Mouse (Mus musculus) lung, postnatal 0 days (tissue): ENCODE measurements around the gene Lrp2bp. TPM values are rescaled to one million over a fixed set of nuclear protein-coding genes. Genes with fewer than 3 reads are reported as not detected.
A peak's percentile ranks its signal among the peaks of the same experiment; 100 is the strongest.

ENCODE experiments used
- ATAC-seq: fragments of 200-750 bp; cut with Nextera tagmentation; 2 replicates; pipeline ENCODE4 v1.8.0; 2017; ENCODE audit warnings: moderate library complexity
- DNase-seq: peaks from one replicate; pipeline ENCODE4 v3.0.0-alpha.2; 2016; ENCODE audit warnings: low spot score
- H3K27ac ChIP-seq: fragments of 300-500 bp; sonication (generic); 2 replicates; pipeline ENCODE4 v1.5.1; 2014; ENCODE audit warnings: antibody characterized with exemption, mild to moderate bottlenecking, low read length, mixed read lengths
- H3K27me3 ChIP-seq: fragments of 300-500 bp; sonication (generic); replicated peaks from 2 replicates; pipeline ENCODE4 v1.6.1; 2014; ENCODE audit warnings: low read length, mixed read lengths; ENCODE audit not compliant: insufficient read depth
- H3K36me3 ChIP-seq: fragments of 300-500 bp; sonication (generic); 2 replicates; pipeline ENCODE4 v1.6.1; 2014; ENCODE audit warnings: low read length, mixed read lengths; ENCODE audit not compliant: insufficient read depth
- H3K4me1 ChIP-seq: fragments of 300-500 bp; sonication (generic); 2 replicates; pipeline ENCODE4 v1.6.1; 2014; ENCODE audit warnings: antibody characterized with exemption, low read depth, low read length, mixed read lengths; ENCODE audit not compliant: insufficient read depth
- H3K4me2 ChIP-seq: fragments of 300-500 bp; sonication (generic); replicated peaks from 2 replicates; pipeline ENCODE4 v1.6.1; 2014; ENCODE audit warnings: low read depth, mild to moderate bottlenecking, low read length, moderate library complexity, mixed read lengths
- H3K4me3 ChIP-seq: fragments of 300-500 bp; sonication (generic); 2 replicates; pipeline ENCODE4 v1.5.1; 2014; ENCODE audit warnings: low read depth, low read length
- H3K9ac ChIP-seq: fragments of 300-500 bp; sonication (generic); replicated peaks from 2 replicates; pipeline ENCODE4 v1.6.1; 2014; ENCODE audit warnings: low read depth, mild to moderate bottlenecking
- H3K9me3 ChIP-seq: fragments of 300-500 bp; sonication (generic); 2 replicates; pipeline ENCODE4 v1.6.1; 2016; ENCODE audit warnings: low read length, mixed read lengths
- CTCF ChIP-seq: IDR thresholded peaks from 2 replicates; pipeline ENCODE4 v1.5.1; 2016; ENCODE audit warnings: antibody characterized with exemption, mild to moderate bottlenecking
- EP300 ChIP-seq: IDR thresholded peaks from 2 replicates; pipeline ENCODE4 v1.6.1; 2016; ENCODE audit warnings: antibody characterized with exemption, mild to moderate bottlenecking, control low read depth
- WGBS: fragments of 180-500 bp; shearing (Covaris S2); extraction: QIAGEN DNeasy Blood & Tissue Kit; methylation state at CpG from one replicate; pipeline ENCODE4 v1.1.7; 2014; 5-methylcytosine and 5-hydroxymethylcytosine counted together
- polyA plus RNA-seq: library from polyadenylated mRNA; unstranded; fragments of >200 nt; fragmentation: Nextera tagmentation; extraction: Ambion mirVana; gene quantifications from 2 replicates; pipeline ENCODE4 v1.2.1, GENCODE M21; 2015

Gene Lrp2bp
- polyA plus RNA-seq, 1 experiment from 2014 or later: 0.91 TPM

DNA sequence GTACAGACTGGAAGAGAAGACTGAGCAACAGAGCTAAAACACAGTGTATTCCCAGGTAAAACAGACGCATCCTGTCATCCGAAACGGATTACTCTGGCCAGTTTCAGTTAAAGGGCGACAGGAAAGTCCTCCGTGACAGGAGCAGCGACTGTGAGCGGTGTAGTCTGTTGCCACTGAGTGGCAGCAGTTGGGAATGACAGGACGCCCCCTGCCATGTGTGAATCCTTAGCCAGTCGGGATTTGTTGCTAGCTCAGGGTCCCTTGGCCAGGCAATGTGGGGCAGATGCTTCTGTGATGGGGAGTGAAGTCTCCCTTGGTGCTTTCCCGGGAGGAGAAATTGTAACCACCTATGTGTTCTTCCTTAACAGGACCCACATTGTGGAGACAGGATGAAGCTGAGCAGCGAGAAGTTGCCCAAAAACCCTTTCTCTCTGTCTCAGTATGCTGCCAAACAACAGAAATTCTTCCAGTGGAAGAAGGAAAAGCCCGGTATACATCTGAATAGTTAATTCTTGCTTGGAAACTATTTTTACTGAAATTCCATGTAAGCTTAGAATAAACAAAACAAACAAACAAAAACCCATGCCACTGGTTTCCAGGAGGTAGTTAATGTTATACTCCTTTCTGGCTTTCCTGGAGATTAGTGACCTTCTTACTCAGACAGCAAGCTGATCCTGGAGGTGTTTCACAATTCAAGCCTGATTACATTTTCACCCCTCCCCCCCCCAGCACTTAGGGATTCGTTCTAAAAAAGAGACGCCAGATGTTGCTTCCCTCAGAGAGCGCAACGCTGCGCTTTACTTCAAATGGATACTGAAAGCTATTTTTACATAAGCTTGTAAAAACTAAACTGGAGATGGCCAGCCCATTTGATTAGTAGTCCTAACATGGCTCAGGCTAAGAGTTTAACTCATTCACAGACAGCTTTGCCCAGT lies 11.9 kb downstream of the Lrp2bp start:
- no peak overlapping the region for H3K9ac ChIP-seq

DNA sequence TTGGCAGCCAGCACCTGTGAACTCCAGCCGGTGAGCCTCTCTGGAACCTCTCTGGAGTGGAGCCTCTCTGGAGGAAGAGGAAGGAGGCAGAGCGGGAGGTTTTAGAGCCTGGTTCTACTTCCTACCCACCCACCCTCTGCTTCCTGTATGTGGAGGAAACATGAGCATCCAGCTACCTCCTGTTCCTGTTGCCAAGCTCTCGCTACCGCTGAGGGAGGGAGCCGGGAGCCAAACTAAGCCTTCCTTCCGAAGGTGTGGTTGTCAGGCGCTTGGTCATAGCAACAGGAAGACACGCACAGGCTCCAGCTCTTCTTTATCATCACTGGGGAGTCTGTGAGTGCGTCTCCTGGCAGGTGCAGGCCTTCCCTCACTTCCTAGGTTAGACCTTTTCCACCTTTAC lies 23.1 kb downstream of the Lrp2bp start:
- Histone ChIP-seq H3K27me3 (no peaks in the 10 kb centered on the region), H3K4me2 (no peak overlapping the region), H3K4me1 (no peaks in the 10 kb centered on the region), H3K27ac (no peak overlapping the region), H3K9me3 (no peaks in the 10 kb centered on the region), H3K9ac (no peak overlapping the region), H3K4me3 (no peak overlapping the region), H3K36me3 (no peaks in the 10 kb centered on the region)
- no peak; the same call in 1 of the 2 replicates for ATAC-seq
- TF ChIP-seq CTCF (no peak), EP300 (no peak)
- DNase-seq: no peak
- 75% methylated on average over 9 of the region's 9 CpGs for WGBS

More for the DNA sequence above, 11.9 kb downstream of the Lrp2bp start:
- no peaks in the 10 kb centered on the region for H3K27me3 ChIP-seq
- peak; percentile 82 for ATAC-seq
- H3K9me3 ChIP-seq: no peaks in the 10 kb centered on the region
- 0 out of 2 replicates have a peak, but pooled peaks cover 2% of the 10 kb centered on the region for H3K4me1 ChIP-seq
- TF ChIP-seq EP300 (no peak), CTCF (peak; percentile 77)
- H3K4me3 ChIP-seq: no peak overlapping the region
- H3K27ac ChIP-seq: peak overlapping the region; percentile 55
- peak; percentile 74 for DNase-seq
- WGBS: 15% methylated on average over 17 of the region's 17 CpGs
- H3K4me2 ChIP-seq: peak overlapping the region; percentile 33
- no peaks in the 10 kb centered on the region for H3K36me3 ChIP-seq

DNA sequence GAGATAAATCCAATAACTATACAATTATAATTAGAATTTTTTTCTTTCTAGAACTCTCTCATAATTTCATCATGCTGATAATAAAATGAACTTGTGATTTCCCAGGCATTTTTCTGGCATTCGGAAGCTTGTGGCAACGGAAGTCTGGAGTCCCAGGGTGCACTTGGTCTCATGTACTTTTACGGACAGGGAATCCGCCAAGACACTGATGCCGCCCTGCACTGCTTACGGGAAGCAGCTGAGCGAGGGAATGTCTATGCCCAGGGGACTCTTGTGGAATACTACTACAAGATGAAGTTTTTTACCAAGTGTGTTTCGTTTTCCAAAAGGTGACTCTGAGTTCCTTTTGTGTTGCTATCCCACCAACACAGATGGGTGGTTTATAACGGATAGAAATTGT lies 23.7 kb downstream of the Lrp2bp start:
- Histone ChIP-seq H3K9me3 (no peaks in the 10 kb centered on the region), H3K9ac (no peak overlapping the region), H3K4me2 (no peak overlapping the region), H3K27ac (no peak overlapping the region), H3K4me1 (no peaks in the 10 kb centered on the region), H3K4me3 (no peak overlapping the region), H3K27me3 (no peaks in the 10 kb centered on the region), H3K36me3 (no peaks in the 10 kb centered on the region)
- ATAC-seq: no peak
- TF ChIP-seq EP300: no peak
- TF ChIP-seq CTCF: no peak
- 91% methylated on average over 9 of the region's 9 CpGs for WGBS
- no peak for DNase-seq

DNA sequence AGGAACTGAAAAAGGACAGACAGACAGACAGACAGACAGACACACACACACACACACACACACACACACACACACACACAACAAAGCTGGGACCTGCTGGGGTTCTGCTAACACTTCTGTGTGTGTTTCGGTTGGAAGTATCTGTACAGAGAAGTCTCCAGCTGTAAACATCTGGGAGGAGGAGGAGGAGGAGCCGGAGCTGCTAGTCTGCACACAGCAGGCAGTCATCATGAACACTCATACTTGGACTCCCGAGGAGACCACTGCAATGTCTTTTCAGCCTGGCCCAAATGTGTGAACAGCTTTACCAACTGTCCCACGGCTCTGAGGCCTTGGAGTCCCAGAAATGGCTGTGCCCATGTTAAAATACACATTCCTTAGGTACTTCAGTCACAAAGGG lies 25.3 kb downstream of the Lrp2bp start:
- ATAC-seq: peak; percentile 96
- no peaks in the 10 kb centered on the region for H3K4me1 ChIP-seq

DNA sequence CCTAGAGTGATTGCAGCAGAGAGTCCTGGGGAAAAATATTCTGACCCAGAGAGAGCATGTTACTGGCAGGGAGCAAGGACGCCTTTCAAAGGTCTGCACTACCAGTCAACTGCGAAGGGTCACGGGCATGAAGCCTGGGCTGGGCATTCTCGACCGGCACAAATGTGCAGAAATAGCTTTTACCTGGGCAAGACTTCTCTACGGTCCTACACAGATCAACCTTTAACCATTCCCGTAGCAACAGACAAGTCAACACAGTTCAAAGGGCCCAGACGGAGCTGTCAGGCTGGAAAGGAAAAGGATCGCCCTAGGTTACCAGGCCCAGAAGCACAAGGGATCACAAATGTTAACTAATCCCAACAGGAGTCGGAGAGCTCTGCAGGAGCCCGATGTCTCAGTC lies 37.1 kb downstream of the Lrp2bp start:
- Histone ChIP-seq H3K4me3 (no peak overlapping the region), H3K9me3 (no peaks in the 10 kb centered on the region), H3K4me2 (no peak overlapping the region), H3K27ac (no peak overlapping the region), H3K36me3 (0 out of 2 replicates have a peak, but pooled peaks cover 7% of the 10 kb centered on the region), H3K4me1 (no peaks in the 10 kb centered on the region), H3K9ac (no peak overlapping the region), H3K27me3 (no peaks in the 10 kb centered on the region)
- TF ChIP-seq EP300: no peak
- no peak for TF ChIP-seq CTCF
- no peak for DNase-seq
- no peak for ATAC-seq
- WGBS: 66% methylated on average over 11 of the region's 11 CpGs

More for the DNA sequence above, 25.3 kb downstream of the Lrp2bp start:
- DNase-seq: peak; percentile 93
- Histone ChIP-seq H3K27ac (peak overlapping the region; percentile 81), H3K4me3 (no peak overlapping the region), H3K9me3 (no peaks in the 10 kb centered on the region), H3K4me2 (no peak overlapping the region), H3K36me3 (no peaks in the 10 kb centered on the region), H3K9ac (no peak overlapping the region), H3K27me3 (no peaks in the 10 kb centered on the region)
- 28% methylated on average over 4 of the region's 4 CpGs for WGBS
- no peak for TF ChIP-seq CTCF
- peak; percentile 48; the same call in 1 of the 2 replicates for TF ChIP-seq EP300

DNA sequence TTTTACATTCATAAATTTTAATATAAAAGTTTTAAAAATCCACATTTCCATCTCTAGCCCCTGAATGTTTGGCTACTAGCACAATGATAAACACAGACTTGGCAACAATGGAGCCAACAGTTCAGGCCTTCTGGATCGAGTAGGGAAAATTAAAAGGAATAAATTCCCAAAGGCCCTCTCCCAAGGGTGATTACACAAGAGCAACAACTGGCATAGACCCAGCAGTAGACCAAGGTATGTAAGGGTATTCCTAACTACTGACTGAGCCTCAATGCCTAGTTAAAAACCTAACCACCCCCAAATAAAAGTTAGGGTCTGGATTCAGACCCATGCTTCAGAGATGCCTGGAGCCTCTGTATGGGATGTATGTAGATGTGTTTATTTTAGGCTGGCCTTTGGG lies 40.6 kb downstream of the Lrp2bp start:
- TF ChIP-seq EP300 (no peak), CTCF (no peak)
- ATAC-seq (no peak), DNase-seq (no peak)
- no peak overlapping the region for H3K9ac ChIP-seq
- no peak overlapping the region for H3K4me2 ChIP-seq
- WGBS: 38% methylated on average over 1 of the region's 1 CpGs
- H3K27me3 ChIP-seq: no peaks in the 10 kb centered on the region
- H3K27ac ChIP-seq: no peak overlapping the region
- H3K4me1 ChIP-seq: no peaks in the 10 kb centered on the region
- H3K9me3 ChIP-seq: no peaks in the 10 kb centered on the region
- peaks cover 25% of the 10 kb centered on the region for H3K36me3 ChIP-seq
- H3K4me3 ChIP-seq: no peak overlapping the region
